Mouse (Mus musculus) adrenal gland, adult 18-20 months (tissue): ENCODE results near the gene Ostf1. TPM values are rescaled to one million over a fixed set of nuclear protein-coding genes. Genes with fewer than 3 reads are reported as not detected.

Experiments used
- DNase-seq, 2 experiments: peaks; one replicate each; pipeline ENCODE4 v3.0.0; 2021 to 2022; ENCODE audit warnings: low spot score in 2 of 2
- total RNA-seq, 2 experiments: library from RNA; stranded (reverse); gene quantifications; 1 replicate in 1 of 2; 2 replicates in 1 of 2; pipeline ENCODE4 v1.2.3; 2021

The Ostf1 gene
- total RNA-seq, 2 experiments from 2014 or later = 111 to 124 TPM

DNA sequence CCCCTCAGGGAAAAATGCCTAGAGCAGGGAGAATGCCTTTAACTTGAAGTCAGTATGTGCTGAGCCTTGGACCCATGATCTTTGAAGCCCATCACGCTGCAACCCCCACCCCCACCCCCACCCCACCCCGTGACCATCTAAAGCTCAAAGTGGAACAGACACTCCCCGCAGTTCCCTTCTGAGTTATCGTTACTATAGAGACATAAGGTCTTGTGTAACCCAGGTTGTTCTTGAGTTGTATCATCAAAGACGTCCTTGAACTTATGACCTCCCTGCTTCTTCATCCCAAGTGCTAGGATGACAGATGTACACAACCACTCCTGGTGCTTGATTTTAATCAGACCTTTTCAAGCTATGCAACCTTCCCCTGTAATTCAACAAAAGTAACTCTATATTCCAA is 57.7 kb downstream of the Ostf1 start:
- DNase-seq = no peak

DNA sequence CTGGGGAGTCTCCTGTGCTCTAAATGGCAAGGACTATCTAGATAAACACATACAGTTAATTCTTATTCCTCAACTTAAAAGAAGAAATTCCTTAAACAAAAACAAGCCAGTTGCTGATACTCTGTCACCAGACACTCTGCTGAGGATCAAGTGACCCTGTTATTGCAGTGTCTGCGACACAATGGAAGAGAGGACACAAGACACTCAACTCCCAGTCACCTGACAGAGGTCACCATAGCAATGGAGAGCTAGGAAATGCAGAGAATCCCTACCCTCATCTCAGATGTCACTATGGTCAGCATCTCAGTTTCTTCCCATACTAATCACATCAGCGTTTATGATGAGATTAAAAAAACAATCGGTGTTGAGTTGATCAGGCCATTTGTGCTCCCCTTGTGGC is 58.2 kb downstream of the Ostf1 start:
- no peak for DNase-seq

DNA sequence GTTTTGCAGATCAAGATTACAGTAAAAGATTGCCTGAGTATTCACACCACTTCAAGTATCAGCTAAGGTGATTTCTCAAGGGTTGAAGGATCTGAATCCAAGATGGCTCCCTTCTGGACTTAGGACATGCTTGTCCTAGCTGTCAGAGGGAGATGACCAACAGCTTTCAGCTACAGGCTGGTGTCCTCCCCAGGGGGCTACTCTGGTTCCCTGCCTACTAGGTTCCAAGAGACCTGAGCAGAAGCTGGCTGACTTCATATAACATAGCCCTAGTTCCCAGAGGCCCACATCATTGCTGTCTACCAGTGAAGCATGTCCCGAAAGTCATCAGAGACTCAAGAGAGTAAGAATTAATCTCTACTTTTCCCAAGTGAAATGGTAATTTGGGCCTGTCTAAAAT is 62.1 kb downstream of the Ostf1 start:
- DNase-seq = no peak

DNA sequence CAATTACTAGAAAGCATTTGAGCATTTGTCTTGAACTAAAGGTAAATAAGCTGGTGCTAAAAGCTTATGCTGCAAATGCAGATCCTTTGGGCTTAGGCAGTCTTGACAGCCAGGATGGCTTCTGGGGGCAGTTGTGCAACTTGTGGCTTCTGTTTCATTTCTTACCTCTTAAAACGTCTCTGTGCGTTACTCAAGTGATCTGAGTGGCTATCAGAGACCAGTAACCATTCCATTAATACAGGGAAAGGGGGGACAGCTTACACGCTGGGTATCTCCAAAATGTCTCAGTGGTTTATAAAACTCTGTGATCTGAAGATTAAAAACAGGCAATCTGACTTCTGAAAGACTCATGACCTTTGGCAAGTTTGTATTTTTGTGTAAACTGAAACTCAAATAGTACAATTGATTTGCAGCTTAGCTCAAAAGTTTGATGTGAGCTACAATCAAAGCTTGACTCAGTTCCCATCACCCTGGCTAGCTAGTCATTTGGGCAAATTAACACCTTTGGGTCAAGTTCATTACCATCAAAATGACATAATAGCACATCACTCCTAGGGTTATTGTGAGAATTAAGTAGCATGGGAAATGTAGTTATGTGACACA is 62.7 kb downstream of the Ostf1 start:
- no peak for DNase-seq

DNA sequence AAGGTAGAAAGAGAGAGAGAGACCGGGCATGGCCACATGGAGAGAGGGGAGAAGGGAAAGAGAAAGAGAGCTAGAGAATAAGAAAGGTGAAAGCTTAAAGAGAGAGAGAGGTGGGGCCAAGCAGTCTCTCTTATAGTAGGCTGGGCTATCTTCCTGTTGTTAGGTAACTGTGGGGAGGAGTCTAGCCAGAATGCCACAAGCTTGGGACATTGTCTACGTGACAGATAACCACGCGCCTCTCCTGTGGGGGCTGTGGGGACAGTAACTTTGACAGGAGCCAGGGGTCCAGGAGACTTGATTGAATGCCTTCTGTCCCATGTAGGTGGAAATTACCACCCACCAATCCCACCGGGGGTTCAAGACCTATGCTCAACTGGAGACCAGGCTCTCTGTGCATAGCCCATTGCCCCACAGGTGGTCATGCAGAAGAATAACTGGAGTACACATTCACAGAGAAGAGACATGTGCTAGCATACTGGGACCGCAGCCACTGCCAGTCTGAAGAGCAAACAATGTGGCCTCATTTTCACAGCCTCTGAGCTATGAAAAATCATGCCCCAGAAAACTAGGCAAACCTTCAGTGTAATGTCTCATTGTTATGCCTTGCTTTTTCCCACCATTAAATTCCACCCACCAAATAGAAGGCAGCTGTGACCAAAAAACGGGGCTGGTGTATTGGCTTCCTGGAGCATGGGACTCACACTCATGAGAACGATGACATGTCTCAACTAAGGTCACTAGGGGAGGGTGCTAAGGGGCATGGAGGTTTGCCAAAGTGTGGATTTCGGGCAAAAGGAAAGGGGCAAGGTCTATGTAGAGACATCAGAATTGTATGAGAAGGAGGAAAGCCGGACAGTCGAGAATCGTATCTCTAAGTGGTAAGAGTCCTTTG is 63.4 kb downstream of the Ostf1 start:
- no peak for DNase-seq

DNA sequence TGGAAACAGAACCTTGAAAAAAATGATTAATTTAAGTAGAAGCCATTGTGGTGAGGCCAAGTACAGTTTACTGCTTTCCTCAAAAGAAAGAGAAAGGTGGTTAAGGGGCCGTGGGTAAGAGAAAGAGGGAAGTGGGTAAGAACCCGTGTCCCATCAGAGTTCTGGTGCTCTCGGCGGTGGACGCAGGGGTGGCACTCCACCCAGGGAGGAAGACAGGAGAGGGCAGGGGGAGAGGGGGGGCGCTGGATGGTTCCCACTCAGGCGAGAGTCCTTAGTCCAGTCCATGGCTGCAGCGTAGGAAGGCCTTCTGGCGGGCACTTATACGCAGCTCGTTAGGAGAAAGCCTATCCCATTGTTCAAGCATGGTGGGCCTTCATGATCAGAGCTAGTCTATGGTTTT is 64.1 kb downstream of the Ostf1 start:
- DNase-seq = no peak

DNA sequence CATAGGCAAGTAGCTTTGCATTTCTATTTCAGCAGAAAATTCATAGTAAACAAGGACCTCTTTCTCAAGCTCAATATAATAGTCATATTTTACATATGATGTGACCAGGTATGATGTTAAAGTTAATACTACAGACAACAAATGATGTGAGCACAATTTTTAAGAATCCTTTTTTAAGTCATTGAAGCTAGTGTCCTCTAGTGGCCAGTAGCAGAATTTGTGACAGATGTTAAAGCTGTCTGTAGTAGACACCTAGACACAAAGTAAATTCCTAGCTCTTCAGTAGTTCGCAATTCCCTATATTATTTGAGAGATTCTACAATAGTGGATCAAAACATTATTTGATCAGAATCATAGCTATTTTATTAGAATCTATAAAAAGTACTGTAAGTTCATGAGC is 73.9 kb downstream of the Ostf1 start:
- no peak for DNase-seq

DNA sequence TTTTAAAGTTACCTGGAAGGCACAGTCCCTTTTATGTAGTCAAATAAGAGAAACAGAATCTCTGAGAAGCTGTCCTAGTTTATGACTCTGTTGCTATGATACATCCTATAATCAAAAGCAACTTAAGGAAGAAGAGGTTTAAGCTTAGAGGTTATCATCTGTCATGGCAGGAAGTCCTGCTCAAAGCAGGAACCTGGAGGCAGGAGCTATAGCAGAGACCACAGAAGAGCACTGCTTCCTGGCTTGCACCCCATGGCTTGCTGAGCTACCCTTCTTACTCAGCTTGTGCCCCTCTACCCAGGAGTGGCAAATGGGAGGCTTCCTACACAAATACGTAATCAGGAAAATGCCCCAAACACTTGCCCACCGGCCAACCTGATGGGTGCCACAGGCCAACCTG is 76.0 kb downstream of the Ostf1 start:
- no peak for DNase-seq

DNA sequence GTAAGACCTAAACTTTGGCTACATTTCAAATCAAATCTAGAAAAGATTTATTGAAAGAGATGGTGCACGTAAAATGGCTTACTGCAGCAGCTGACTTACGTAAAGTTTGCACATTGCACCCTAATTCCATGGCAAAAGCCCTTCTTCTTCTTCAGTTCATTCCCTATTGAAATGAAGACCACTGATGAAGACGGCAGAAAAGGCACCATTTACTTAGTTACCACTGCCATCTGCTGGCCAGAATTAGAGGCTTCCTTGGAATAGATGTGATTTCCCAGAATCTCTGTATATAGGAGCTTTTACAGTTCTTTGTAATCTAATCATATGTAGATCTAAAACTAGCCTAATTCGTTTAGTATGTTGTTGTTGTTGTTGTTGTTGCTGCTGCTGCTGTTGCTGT is 83.0 kb downstream of the Ostf1 start:
- peak; percentile 47 to 60 for DNase-seq

Other genes with a start within 250 kb of the Ostf1 start
- gene Nmrk1, start 127 bp upstream of the Ostf1 start, total RNA-seq = 10 to 100 TPM; 11.1 to 14.3 TPM
- gene Carnmt1, start 38.9 kb upstream of the Ostf1 start, total RNA-seq = 10 to 100 TPM; 22.8 to 25.0 TPM
- 10 to 100 TPM; 12.8 to 13.4 TPM for gene D030056L22Rik, start 81.4 kb upstream of the Ostf1 start, total RNA-seq
- not detected for gene Trpm6, start 118.2 kb upstream of the Ostf1 start, total RNA-seq